Mouse (Mus musculus) retina, postnatal 1 day (tissue): ENCODE measurements around the gene Ewsr1.

ENCODE experiments used
- DNase-seq: peaks from one replicate; pipeline ENCODE4 v3.0.0-alpha.2; 2012

Ewsr1 gene

DNA sequence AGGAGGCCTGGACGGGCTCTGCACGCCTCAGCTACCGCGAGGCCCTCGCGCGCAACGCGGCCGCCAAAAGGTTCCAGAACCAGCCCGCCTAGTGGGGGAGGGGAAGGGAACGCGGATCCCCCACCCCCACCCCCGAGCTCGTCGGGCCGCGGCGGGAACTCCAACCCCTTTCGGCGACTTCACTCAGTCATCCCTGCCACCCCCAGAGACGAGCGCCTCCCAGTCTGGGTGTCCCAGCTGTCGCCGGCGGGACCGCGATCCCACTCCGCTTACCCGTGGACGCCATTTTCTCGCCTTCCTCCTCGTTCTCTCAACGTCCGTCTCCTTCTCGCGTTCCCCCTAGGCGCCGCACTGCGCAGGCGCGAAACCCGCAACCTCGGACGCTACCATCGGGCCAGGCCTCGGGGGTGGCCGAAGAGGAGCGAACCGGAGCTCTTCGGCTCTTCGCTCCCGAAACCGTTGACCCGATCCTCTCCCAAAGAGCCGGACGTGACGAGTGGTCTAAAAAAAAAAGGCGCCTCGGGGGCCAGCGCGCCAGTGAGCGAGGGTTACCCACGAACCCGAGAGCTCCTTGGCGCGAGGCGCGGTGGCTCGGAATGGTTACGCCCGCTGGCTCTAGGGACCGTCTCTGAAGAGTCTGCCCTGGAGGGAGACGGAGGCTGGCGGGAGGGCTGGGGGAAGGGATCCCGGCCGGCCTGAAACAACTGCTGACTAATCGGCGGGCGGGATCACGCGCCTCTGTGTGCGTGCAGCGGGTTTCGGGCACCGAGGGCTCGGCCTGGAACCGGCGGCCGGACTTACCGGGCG lies at the start of gene Ewsr1, which contains the start of gene Rhbdd3:
TSS of gene Ewsr1 (minus strand) at position 531 of the 807 bp plus-strand sequence.
TSS of gene Rhbdd3 (plus strand) at position 191 of the 807 bp plus-strand sequence.
- peak; percentile 99 for DNase-seq

DNA sequence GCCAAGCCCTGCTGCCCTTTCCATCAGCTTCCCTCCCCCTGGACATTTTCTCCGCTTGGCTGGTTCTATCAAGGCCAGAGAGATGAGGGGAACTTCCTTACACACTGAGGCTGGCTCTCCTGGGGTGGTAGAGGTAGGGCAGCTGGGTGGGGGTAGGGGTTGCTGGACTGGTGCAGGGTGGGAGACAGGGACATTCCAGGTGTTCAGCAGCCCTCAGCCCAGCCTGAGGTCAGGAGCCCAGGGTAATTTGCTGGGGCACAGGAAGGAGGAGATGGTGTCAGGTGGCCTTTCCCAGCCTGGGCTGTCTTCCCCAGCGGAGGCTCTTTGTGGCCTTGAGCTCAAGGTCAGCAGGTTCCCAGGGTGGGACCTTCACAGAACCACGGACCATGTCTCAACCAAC lies 46.5 kb upstream of the Ewsr1 start:
- DNase-seq, result no peak

DNA sequence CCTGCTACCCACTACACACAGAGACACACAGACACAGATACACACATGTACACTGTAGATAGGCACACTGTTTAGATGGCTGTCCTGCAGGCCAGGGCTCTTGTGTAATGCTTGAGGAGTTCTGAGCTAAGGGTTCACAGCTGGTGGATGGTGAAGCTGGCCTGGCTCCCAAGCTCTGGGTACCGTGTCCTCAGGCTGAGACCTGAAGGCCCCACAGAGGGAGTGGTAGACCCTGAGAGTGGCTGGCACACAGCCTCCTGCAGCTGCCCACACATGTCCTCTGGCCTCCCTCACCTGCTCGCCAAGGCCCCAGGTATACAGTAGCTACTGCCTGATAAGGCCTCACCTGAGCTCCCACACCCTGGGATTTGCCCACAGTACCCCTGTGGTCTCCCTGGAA lies 42.9 kb upstream of the Ewsr1 start:
- no peak for DNase-seq

DNA sequence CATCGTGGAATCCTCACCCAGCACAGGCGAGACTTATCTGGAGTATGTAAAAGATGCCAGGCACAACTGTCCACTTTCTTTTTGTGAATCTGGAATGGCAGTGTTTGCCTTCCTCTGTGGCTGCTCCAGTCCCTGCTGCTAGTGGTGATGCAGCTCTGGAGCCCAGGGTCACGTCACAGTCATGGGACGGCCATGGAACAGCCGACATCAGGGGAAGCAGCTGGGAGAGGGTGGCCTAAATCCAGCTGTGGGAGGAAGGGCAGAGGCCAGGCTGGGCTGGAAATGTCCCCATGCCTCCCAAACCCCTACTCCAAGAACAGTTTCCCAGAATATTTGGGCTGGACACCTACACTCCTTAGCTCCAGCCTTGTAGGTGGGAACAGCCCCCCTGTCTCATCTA lies 42.2 kb upstream of the Ewsr1 start:
- no peak for DNase-seq

DNA sequence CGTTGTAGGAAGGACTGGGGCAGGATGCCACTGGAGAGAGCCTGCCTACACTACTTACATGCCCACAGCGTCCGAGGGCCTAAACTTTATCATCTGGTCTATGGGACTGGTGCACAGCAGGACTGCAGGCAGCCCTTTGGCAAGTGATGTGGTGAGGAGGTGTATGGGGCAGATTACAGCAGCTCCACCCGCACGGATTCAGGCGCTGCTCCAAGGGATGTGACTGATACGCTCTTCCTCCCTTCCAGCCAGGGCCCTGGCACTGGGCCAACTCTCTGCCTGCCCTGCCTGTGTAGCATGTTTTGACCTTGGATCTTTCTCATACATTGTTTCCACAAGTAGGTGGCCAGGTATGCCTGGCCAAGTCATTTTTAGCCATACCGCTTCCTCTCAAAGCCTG lies 41.6 kb upstream of the Ewsr1 start:
- DNase-seq, result peak; percentile 67

DNA sequence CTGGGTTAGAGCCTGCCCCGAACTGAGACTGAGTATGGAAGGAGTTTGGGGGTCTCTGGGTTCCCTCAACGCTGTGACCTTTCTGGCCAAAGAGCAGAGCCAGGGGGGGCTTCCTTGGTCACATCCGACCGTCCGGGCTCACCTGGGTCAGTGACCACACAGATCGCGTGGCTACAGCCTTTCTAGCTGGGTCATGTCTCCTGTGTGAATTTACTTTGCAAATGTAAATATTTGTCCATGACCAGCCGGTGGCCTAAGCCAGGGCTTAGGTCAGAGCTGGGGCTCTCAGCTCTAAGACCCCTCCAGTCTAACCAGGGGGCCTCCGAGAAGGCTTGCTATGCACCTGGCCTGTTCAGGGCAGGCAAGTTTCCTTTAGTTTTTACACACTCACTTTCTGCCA lies 40.3 kb upstream of the Ewsr1 start:
- DNase-seq, result no peak

DNA sequence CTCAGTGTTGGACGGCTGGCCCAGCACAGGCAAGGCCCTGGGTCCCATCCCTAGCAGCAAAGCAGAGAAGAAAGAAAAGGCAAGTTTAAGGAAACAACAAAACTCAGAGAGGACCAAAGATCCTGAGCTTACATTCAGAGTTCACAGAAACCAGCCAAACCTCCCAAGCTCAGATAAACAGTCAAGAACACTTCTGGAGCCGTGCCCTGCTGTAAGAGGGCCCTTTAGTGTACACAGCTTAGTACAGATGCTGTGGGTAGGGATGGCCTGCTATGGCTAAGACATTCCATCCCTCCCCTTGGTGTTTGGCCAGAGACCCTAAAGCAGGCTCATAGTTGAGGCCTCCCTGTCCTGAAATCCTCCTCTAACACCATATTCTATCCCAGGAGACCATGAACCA lies 39.6 kb upstream of the Ewsr1 start:
- no peak for DNase-seq

DNA sequence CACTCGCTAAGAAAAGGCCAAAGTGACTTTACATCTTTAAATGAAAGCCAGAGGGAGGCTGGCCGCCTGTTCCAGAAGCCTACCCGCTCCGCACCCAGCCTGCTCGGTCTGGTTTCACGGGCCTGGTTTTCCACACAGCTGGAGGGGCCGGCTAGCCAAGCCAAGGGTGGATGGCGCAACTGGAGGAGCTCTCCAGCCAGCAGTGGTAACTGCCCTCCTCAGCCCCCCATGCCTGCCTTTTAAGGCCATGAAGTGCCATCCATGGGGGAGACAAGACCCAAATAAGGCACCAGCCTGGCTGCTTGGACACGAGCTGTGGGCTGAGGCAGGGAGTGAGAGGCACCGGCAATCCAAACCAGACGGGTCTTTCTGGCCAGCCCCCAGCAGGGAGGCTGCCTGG lies 36.8 kb upstream of the Ewsr1 start:
- no peak for DNase-seq

DNA sequence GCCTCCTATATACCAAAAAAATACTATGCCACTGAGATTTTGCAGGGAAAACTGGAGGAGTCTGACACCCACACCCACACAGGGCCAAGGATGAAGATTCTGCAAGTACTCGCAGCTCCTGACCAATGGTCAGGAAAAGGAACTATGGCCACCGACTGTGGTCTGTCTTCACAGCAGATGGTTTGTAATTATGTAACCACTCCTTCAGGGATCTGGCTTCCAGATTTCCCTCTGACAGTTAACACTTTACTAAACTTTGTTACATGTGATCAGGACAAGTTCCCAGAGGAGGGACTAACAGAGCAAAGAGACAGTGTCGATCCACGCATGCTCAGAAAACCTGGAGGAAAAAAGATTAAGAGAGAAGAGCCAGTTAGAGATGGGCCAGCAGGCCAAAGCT lies 33.7 kb upstream of the Ewsr1 start:
- DNase-seq, result no peak

DNA sequence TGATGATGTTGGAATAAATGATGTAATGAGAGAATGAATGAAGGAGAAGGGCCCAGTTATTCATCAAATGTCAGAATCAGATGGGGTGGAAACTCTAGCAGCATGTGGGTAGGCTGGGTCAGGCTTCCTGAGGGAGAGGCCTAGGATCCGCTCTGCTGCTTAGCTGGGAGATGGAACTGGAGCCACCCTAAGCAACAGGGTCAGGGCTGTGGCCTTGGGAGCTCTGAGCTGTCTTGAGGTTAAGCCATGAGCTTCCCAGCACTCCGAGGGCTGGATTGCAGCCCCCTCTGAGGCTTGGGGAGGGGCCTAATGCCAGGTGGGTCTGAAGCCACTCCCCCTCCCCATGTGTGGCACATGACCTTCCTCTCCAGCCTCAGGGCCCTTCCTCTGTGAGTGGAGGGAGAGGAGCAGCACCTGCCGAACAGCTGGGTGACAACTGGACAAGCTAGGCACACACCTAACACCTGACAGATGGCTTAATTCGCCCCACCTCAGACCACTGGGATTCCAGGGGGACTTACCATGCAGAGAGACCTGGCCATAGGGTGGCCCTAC lies 31.1 kb upstream of the Ewsr1 start:
- DNase-seq, result no peak

DNA sequence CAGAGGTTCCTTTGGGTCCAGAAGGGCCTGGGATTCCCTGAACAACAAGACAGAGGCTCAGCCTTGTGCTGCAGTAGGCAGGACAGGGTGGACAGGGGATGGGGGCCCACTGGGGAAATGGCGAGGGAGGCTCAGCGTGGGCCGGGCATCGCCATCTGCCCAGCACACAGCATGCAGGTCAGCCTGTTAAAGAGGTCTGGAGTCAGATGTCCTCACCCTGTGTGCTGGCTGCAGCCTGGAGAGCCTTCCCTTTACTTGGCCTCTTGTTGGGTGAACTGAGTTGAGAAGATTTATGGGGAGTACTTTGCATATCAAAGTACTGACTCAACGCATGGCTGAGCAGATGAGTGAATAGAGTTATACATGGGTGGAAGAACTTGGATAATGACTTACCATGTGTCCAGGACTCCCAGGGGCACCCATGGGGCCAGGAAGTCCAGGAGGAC lies 30.0 kb upstream of the Ewsr1 start:
- peak; percentile 90 for DNase-seq

DNA sequence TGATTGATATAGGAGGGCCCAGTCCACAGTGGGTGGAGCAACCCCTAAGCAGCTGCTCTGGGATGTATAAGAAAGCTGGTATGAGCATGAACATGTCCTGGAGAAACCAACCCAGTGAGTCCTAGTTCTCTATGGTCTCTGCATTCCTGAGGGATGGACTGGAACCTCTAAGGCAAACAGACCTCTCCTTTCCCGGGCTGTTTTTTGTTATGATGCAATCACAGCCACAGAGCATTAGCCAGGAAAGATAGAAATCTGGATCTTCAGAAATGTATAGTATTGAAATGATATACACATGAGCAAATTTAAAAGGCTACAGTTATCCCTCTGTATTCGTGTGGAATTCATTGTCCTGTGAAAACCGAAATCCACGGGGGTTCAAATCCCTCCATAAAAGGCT lies 26.6 kb upstream of the Ewsr1 start:
- DNase-seq, result no peak

DNA sequence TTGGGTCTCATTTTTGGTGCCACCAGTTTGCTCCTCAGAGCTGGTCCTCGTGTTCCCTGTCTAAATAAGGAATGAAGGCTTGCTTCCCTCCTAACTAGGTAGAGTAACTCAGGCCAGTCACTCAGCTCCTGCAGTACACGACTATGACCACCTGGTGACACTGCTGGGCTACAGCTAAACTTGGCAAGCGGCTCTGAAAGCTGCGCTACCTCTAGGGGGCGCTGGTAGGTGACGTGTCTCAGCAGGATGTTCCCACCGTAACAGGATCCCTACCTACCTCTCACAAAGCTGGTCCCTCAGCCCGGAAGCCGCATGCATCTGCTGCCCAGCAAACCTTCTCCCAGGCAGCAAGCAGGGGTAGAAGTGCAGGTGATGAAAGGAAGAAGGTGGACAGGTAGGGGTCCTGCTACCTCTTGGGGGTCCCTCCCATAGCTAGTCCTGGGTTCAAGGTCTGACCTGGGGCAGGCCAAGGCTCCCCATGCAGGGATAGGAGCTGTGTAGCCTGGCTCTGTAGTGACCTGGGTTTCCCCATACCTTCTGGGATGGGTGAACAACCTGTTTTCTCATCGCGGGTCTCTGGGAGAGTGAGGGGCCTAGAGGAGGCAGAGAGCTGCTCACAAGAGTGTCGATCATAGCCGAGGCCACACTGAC lies 16.0 kb upstream of the Ewsr1 start:
- DNase-seq, result peak; percentile 91

DNA sequence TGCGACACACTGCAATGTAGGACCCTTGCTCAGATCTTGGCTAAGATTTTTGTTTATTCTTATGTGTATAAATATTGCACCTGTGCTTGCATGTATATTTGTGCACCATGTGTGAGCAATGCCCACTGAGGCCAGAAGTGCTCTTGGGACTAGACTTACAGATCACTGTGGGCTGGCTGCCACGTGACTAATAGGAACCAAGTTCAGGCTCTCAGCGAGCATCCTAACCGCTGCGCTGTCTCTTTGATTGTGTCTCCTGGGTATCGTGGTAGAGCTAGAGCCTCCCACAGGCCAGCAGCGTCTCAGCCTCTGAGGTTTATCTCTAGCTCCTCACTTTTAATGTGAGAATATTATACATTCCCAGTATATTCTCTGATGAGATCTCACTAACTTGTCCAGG lies 14.6 kb upstream of the Ewsr1 start:
- no peak for DNase-seq

DNA sequence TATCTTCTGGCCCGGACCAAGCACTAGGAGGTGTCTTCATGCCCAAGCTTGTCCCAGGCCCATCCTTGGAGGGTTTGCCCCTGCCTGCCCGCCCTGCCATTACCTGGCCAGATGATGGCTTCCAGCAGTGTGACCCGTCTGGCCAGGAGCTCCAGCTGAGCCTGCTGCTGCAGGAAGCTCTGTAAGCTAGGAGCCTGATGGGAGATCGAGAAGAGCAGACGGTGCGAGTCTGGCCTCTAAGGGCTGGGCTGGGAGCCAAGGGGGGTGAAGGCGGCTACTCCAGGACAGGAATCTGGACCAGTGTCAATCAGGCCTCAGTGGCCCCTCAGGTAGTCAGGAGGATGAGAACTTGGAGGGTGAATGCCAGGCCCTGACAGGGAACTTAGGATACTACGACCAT lies 10.4 kb upstream of the Ewsr1 start:
- no peak for DNase-seq

DNA sequence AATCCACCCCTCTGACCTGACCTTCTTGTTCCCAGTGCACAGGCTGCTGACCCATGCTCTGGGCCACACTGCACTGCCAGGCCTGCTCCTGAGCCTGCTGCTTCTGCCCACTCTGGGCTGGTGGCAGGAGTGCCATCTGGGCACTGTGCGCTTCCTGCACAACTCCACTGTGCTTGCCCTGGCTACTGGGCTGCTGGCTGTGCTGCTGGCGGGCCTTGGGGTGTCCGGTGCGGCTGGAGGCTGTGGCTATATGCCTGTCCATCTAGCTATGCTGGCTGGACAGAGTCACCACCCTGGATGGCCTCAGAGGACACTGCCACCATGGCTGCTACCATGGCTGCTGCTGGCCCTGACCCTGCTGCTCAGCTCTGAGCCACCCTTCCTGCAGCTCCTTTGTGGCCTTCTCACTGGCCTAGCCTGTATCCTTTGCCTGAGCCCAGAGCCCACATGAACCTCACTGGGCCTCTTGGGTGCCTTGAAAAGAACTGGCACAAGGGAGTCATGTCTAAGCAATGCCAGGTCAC lies 5.0 kb upstream of the Ewsr1 start:
- no peak for DNase-seq

DNA sequence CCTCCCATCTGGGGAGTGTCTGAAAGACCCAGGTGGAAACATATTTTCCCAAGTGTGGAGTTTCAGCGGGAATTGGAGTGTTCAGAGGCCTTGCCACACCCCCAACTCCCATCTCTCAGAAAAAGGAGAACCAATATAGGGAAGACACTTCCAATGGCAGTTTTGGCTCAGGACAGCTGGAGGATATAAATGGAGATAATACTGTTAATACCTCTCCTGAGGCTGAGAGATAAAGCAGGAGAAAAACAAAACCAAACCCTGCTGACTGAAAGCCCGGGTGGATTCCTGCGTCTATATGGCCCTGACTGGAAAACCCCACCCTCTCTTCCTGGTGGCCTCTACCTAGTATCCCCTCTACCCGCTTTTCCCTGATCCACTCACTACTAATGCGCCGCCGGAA lies 3.3 kb upstream of the Ewsr1 start:
- DNase-seq, result no peak

DNA sequence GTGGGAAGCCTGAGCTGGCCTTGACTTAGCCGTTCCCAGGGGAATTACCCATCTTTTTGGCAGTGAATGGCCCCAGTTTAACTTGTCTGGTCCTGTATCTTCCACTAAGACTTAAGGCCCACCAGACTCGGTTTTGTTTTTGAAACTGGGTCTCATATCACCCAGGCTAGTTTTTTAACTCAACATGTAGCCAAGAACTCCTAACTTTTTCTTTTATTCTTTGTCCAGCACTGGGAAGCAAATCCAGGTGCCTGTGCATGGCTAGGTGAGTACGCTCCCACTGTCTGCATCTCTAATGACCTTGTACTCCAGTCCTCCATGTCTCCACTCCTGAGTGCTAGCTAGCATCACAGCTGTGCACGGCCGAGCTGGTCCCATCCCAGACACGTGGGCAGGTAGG lies 2.6 kb upstream of the Ewsr1 start:
- no peak for DNase-seq

DNA sequence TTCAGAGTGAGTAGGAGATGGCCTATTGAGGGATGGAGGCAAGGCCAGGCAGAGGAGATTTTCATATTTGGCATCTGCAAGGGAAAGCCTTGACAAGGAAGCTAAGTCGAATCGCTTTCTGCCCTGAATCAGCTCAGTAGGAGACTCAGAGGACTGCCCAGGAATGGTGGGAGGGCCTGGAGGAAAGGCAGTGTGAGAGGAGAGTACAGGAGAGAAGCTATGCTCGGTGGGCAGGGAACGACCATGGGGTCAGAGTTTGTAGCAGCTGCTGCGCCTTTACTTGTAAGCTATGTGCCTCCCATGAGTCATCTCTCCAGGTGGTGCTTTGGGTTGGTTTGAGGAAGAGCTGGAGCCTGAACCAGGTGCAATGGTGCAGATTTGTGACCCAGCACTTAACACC lies 1.7 kb upstream of the Ewsr1 start:
- DNase-seq, result no peak

DNA sequence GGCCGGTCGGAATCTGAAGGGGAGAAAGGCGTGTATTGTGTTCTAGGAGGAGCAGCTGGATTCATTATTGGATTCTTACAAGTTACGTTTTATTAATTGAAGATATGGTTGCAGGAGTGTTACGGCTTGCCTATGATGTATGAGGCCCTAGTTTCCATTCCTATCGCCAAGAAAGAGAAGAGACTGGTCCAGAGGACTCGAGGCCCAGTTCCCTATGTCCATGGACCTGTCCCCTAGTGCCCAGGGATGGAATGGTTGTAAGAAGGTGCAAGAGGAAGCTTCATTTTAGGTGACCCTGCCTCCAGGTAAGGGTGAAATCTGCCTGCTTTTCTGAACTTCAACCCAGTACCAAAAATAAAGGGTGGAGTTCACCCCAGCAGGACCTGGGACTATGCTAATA lies 1.2 kb upstream of the Ewsr1 start:
- DNase-seq, result no peak

DNA sequence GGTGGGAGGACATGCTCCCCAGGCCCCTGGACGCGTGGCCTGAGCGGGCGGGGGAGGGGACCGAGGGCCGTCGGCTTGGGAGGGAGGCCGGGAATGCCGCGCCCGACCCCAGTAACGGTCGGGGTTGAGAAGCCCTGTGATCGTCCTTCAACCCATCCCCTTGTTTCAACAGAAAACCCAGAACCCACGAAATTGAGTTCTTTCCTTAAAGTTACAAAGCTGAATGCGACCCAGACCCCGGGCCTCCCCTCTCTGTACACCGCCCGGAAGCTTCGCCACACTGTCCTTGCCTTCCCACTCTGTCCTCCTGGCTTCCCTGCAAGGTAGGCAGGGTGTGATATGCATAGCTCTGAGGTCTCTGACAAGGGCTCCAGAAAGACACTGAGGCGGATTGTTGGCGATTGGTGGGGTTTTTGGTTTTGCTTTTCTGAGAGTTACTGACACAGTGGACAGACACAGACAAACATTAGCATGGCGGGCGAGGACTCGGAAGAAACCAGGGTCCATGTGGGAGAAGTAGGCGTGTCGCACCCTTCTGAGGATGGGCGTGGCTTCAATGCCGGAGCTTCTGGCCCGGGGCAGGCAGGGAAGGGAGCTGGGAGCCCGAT lies 614 bp upstream of the Ewsr1 start:
- peak; percentile 90 for DNase-seq

DNA sequence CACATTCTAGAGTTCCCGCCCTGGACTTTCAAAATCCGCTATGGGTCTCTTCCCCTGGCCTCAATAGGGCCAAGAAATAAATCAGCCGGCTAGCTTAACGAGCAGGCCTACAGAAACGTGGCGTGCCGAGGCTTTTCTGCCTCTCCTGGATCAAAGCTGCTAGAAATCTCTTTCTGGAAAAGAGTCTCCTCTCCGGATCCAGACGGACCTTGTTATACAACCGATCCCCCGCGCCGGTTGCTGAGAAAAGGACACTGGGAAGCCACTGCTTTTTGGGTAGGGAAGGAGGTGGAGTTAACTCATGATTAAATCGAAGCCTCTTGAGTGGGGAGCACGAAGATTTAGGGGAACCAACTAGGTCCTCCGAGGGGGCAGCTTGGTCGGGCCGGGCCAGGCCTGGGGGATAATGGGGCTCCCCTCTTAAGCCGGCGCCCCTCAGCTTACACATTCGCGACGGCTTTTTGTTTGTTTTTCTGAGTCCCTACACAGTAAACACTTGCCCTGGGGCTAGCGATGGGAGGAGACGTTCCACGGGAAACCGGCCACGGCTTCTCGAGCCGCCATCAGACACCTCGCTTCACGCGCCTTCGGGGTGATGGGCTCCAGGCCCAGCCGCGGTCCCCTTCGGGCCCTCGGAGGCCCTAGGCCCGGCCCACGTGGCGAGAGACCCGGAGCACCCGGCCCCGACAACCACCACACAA lies 881 bp downstream of the Ewsr1 start:
- peak; percentile 33 for DNase-seq

DNA sequence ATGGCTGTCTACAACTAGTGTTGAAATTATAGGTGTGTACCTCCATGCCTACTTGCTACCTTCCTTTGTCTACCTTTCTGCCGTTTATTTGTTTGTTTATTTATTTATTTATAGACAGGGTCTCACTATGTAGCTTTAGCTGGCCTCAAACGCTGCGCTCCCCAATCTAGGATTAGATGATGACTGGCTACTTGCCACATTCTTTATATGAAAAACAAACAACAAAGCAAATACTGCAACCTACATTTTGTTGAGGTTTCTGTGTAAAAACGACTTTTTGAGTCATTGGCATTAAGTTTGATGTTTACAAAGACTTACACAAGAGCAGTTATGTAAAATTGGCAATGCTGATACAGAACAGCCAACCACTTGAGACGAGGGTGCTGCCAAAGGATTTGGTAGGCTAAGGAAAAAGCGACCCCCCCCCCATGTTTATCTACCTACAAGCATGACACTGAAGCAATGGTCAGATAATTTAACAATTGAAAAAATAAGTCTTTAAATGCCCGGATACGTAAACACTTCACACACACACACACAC lies 2.5 kb downstream of the Ewsr1 start:
- no peak for DNase-seq
